Mouse (Mus musculus): Measurements from ENCODE around the gene Fbxl3.

Fbxl3 gene

DNA sequence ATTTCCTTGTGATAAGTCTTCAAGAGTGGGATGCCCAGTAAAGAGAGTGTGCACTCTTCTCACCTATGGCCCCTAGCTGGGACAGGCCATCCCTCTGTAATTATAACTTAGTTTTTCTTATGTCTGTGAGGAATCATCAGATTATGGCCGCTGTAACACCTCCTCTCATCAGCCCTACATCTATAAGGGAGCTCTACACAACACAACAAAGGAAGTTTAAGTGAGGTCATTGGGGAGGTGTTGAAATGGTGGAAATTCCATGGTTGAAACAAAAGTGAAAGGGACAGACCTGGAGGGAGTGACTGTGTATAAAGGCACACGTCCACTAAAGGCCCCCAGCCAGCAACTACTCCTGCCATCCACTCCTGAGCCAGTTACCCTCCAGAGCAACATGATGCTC, 52.7 kb downstream of the Fbxl3 start, which contains the start of gene Acod1:
TSS of gene Acod1 (plus strand) at position 301 of the 400 bp plus-strand sequence.
- DNase-seq (ENCODE audit: low spot score in 2 of 2) = no peak

DNA sequence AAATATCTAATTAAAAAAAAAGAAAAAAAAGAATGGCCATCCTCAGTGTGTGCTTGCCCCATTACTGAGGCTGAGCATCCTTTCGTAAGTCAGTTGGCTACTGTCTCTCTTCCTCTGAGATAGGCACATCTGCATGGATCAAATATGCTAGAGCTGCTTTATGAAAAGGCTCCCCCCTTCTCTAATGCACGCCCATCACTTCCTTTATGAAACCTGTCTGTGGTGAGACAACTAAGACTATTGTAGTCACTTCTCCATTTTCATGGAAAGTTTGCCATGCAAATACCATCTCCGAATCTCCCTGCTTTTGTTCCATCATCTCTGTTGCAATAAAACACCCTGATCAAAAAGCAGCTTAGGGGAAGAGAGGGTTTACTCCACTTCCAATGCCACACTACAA, 62.4 kb downstream of the Fbxl3 start:
- no peak for DNase-seq (ENCODE audit: low spot score in 2 of 2)

DNA sequence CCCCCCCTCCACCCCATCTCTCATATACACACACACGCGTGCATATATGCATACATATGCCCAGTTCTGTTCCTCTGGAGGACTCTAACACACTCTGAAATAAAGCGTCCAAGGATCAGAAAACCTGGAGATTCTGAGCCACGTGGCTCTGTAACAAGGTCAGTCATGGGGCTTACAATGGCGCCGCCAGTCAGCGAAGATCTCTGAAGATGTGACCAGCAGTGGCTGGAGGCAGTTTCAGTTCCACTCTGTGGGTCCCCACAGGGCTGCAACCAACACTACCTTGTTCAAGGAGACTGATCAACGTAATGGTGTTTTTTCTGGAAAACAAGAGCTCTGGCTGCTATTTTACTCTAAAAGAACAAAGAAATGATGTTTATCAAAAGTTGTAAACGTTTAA, 65.3 kb downstream of the Fbxl3 start:
- DNase-seq (ENCODE audit: low spot score in 2 of 2) = peak in 1 of 2 experiments; percentile 16

DNA sequence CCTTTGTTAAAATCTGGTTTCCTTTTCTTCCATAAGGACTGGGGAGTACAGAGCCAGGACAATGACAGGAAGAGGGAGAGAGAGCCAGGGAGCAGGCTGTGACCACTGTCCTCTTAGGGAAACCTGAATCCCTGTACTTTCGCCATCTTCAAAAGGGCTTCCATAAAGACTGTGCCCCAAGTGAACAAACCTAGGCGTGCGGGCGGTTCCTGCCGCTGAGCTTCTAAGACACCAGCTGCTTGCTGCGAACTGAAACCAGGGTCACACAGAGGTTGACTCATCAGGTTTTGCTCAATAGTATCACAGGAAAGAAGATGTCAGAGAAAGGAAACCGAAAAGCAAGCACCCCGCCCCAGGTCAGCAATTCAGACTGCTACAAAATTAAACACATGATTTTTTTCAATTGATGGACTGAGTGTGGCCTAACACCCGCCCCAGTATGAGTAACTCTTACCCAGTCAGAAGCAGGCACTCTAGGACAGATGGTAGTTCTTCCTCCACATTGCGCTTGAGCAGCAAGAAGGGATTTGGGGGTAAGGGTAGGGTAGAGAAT, 66.0 kb downstream of the Fbxl3 start:
- peak in 1 of 2 experiments; percentile 15 for DNase-seq (ENCODE audit: low spot score in 2 of 2)

All from left cerebral cortex, adult 9 months (tissue).